Mouse (Mus musculus) heart, embryonic 12.5 days (tissue): ENCODE measurements around the gene Tmod2. TPM values are rescaled to one million over a fixed set of nuclear protein-coding genes. Genes with fewer than 3 reads are reported as not detected.

Source experiments
- ATAC-seq: fragments of 200-750 bp; cut with Nextera tagmentation; 2 replicates; pipeline ENCODE4 v1.8.0; 2017; ENCODE audit warnings: moderate TSS enrichment, moderate library complexity; ENCODE audit not compliant: insufficient number of reproducible peaks, low FRiP score
- H3K27ac ChIP-seq: fragments of 300-500 bp; sonication (generic); 2 replicates; pipeline ENCODE4 v1.5.1; 2016; ENCODE audit warnings: mild to moderate bottlenecking, moderate library complexity; ENCODE audit not compliant: poor library complexity, severe bottlenecking
- H3K27me3 ChIP-seq: fragments of 300-500 bp; sonication (generic); replicated peaks from 2 replicates; pipeline ENCODE4 v1.6.1; 2016; ENCODE audit warnings: mild to moderate bottlenecking, moderate library complexity
- H3K36me3 ChIP-seq: fragments of 300-500 bp; sonication (generic); 2 replicates; pipeline ENCODE4 v1.6.1; 2016; ENCODE audit warnings: mild to moderate bottlenecking, moderate library complexity
- H3K4me1 ChIP-seq: fragments of 300-500 bp; sonication (generic); replicated peaks from 2 replicates; pipeline ENCODE4 v1.6.1; 2016; ENCODE audit warnings: mild to moderate bottlenecking
- H3K4me2 ChIP-seq: fragments of 300-500 bp; sonication (generic); 2 replicates; pipeline ENCODE4 v1.6.1; 2016; ENCODE audit warnings: mild to moderate bottlenecking, moderate library complexity
- H3K4me3 ChIP-seq: fragments of 300-500 bp; sonication (generic); 2 replicates; pipeline ENCODE4 v1.5.1; 2016; ENCODE audit warnings: mild to moderate bottlenecking
- H3K9ac ChIP-seq: fragments of 300-500 bp; sonication (generic); 2 replicates; pipeline ENCODE4 v1.6.1; 2016; ENCODE audit warnings: mild to moderate bottlenecking, moderate library complexity
- H3K9me3 ChIP-seq: fragments of 300-500 bp; sonication (generic); replicated peaks from 2 replicates; pipeline ENCODE4 v1.6.1; 2016; ENCODE audit warnings: mild to moderate bottlenecking, moderate library complexity
- WGBS: fragments of 180-500 bp; shearing (Covaris S2); methylation state at CpG from one replicate; pipeline ENCODE4 v1.1.7; 2016; 5-methylcytosine and 5-hydroxymethylcytosine counted together
- polyA plus RNA-seq: library from polyadenylated mRNA; unstranded; fragments of >200 nt; fragmentation: Nextera tagmentation; extraction: Ambion mirVana; gene quantifications from 2 replicates; pipeline ENCODE4 v1.2.1, GENCODE M21; 2016

Tmod2 gene
- polyA plus RNA-seq, 1 experiment from 2014 or later = 5.0 TPM

- no peak for ATAC-seq
- H3K27ac ChIP-seq = no peak overlapping the region
- no peak overlapping the region for H3K4me2 ChIP-seq
- H3K27me3 ChIP-seq = no peaks in the 10 kb centered on the region
- WGBS = 74% methylated on average over 2 of the region's 2 CpGs
- no peak overlapping the region for H3K4me3 ChIP-seq
- H3K9ac ChIP-seq = no peak overlapping the region
- no peaks in the 10 kb centered on the region for H3K9me3 ChIP-seq
- H3K4me1 ChIP-seq = peaks cover under 1% of the 10 kb centered on the region
- peaks cover 10% of the 10 kb centered on the region for H3K36me3 ChIP-seq
These were observed 88.9 kb downstream of the Tmod2 start for GRCm38 (mm10) chr9:75522217-75522616.

DNA sequence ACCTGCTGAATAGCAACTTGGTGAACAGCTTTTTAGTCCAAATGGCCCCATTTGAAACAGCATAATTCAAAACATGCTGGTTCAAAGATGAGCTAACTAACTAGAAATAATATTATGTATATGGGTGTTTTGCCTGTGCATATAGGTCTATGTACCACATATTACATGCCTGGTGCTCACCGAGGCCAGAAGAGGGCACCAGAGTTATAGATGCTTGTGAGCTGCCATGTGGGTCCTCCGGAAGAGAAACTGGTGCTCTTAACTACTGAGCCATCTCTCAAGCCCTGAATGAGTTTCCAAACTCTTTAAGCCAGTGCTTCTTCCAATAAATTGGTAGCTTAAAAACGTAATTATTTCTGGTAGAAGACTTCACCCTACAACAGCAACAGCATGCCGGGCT is 89.3 kb downstream of the Tmod2 start:
- 59% methylated on average over 4 of the region's 4 CpGs for WGBS
- ATAC-seq = no peak
- Histone ChIP-seq H3K9ac (no peak overlapping the region), H3K27me3 (no peaks in the 10 kb centered on the region), H3K27ac (no peak overlapping the region), H3K4me1 (no peaks in the 10 kb centered on the region), H3K4me3 (no peak overlapping the region), H3K9me3 (no peaks in the 10 kb centered on the region), H3K4me2 (no peak overlapping the region), H3K36me3 (peaks cover 10% of the 10 kb centered on the region)

DNA sequence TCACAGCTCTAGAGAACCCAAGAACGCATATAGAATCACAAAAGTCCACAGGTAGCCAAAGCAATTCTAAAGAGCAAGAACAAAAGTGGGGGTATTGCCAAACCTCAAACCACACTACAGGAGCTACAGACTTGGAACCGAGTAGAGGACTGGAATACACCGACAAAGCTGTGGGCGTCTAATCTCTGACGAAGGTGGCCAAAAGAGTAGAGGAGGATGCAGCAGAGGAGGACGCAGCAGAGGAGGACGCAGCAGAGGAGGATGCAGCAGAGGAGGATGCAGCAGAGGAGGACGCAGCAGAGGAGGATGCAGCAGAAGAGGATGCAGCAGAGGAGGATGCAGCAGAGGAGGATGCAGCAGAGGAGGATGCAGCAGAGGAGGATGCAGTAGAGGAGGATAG is 90.2 kb downstream of the Tmod2 start:
- Histone ChIP-seq H3K36me3 (peaks cover 14% of the 10 kb centered on the region), H3K9me3 (no peaks in the 10 kb centered on the region), H3K27ac (no peak overlapping the region), H3K9ac (no peak overlapping the region), H3K4me3 (no peak overlapping the region), H3K27me3 (no peaks in the 10 kb centered on the region), H3K4me2 (no peak overlapping the region), H3K4me1 (no peaks in the 10 kb centered on the region)
- no peak for ATAC-seq
- 88% methylated on average over 8 of the region's 8 CpGs for WGBS

- 71% methylated on average over 3 of the region's 3 CpGs for WGBS
- Histone ChIP-seq H3K4me3 (no peak overlapping the region), H3K36me3 (peaks cover 31% of the 10 kb centered on the region)
These were observed 93.4 kb downstream of the Tmod2 start for GRCm38 (mm10) chr9:75517751-75518150.

More at GRCm38 (mm10) chr9:75517751-75518150, 93.4 kb downstream of the Tmod2 start:
- Histone ChIP-seq H3K27ac (no peak overlapping the region), H3K4me2 (no peak overlapping the region), H3K9ac (no peak overlapping the region), H3K9me3 (no peaks in the 10 kb centered on the region), H3K4me1 (no peaks in the 10 kb centered on the region), H3K27me3 (no peaks in the 10 kb centered on the region)
- ATAC-seq = no peak

Other genes with a start within 250 kb of the Tmod2 start
- gene Mapk6, start 201.3 kb downstream of the Tmod2 start, polyA plus RNA-seq = 66.9 and 68.4 TPM in 2 replicates
- gene Leo1, start 169.8 kb downstream of the Tmod2 start, polyA plus RNA-seq = 33.8 and 37.0 TPM in 2 replicates
- gene Tmod3, start 51.7 kb downstream of the Tmod2 start, polyA plus RNA-seq = 74.6 and 81.0 TPM in 2 replicates
- 17.8 and 18.8 TPM in 2 replicates for gene Lysmd2, start 14.4 kb upstream of the Tmod2 start, polyA plus RNA-seq
- gene Scg3, start 72.7 kb upstream of the Tmod2 start, polyA plus RNA-seq = 0.17 and 0.64 TPM in 2 replicates
- gene Bmp5, start 164.0 kb upstream of the Tmod2 start, polyA plus RNA-seq = 11.8 and 13.2 TPM in 2 replicates